Mouse (Mus musculus) thymus, adult 2 months (tissue): Measurements from ENCODE around the gene Gm17387.

Experiments
- CTCF ChIP-seq: fragments of 200-500 bp; IDR thresholded peaks from 2 replicates; pipeline ENCODE4 v1.5.1; 2012; ENCODE audit warnings: mild to moderate bottlenecking, control low read depth, low read length, moderate library complexity, borderline replicate concordance; ENCODE audit not compliant: control insufficient read depth, poor library complexity, insufficient read depth; ENCODE audit errors: extremely low read depth
- POLR2A ChIP-seq: fragments of 200-500 bp; IDR thresholded peaks from 2 replicates; pipeline ENCODE4 v1.6.1; 2012; ENCODE audit warnings: mild to moderate bottlenecking, low read length, control low read depth, moderate library complexity; ENCODE audit not compliant: control insufficient read depth, poor library complexity, insufficient read depth; ENCODE audit errors: extremely low read depth

GRCm38 (mm10) chr7:141032458-141033167 is 3.7 kb downstream of the Gm17387 start:
- TF ChIP-seq POLR2A, result no peak
- TF ChIP-seq CTCF, result no peak
